Mouse (Mus musculus) sigmoid colon, adult 10 weeks (tissue): Measurements from ENCODE around the gene Nxf1. TPM values are rescaled to one million over a fixed set of nuclear protein-coding genes. Genes with fewer than 3 reads are reported as not detected.

Experiments
- polyA plus RNA-seq: library from polyadenylated mRNA; stranded (reverse); fragments of 350-450 nt; fragmentation: Illumina TruSeq; extraction: RNeasy Lipid Tissue Mini Kit (QIAGEN cat#74804); gene quantifications from one replicate; pipeline ENCODE4 v1.2.3, GENCODE M21; 2014; ENCODE audit warnings: low read depth, low replicate concordance

The Nxf1 gene
- polyA plus RNA-seq, 1 experiment from 2014 or later, result 92.5 TPM

Other genes with a start within 250 kb of the Nxf1 start
- gene Slc22a8, start 165.8 kb upstream of the Nxf1 start, polyA plus RNA-seq, result not detected
- not detected for gene Slc22a6, start 139.0 kb upstream of the Nxf1 start, polyA plus RNA-seq
- gene Chrm1, start 93.3 kb upstream of the Nxf1 start, polyA plus RNA-seq, result 0.79 TPM
- gene Slc3a2, start 33.7 kb upstream of the Nxf1 start, polyA plus RNA-seq, result 38.6 TPM
- 12.7 TPM for gene Wdr74, start 21.2 kb upstream of the Nxf1 start, polyA plus RNA-seq
- not detected for gene 1700092M07Rik, start 16.4 kb upstream of the Nxf1 start, polyA plus RNA-seq
- 112 TPM for gene Stx5a, start 15.7 kb upstream of the Nxf1 start, polyA plus RNA-seq
- 17.2 TPM for gene Tmem223, start 13.9 kb downstream of the Nxf1 start, polyA plus RNA-seq
- gene Tmem179b, start 17.4 kb downstream of the Nxf1 start, polyA plus RNA-seq, result 30.6 TPM
- not detected for gene Taf6l, start 29.3 kb downstream of the Nxf1 start, polyA plus RNA-seq
- 35.0 TPM for gene Polr2g, start 41.5 kb downstream of the Nxf1 start, polyA plus RNA-seq
- not detected for gene Zbtb3, start 45.5 kb downstream of the Nxf1 start, polyA plus RNA-seq
- 112 TPM for gene Ttc9c, start 62.3 kb downstream of the Nxf1 start, polyA plus RNA-seq
- 195 TPM for gene Hnrnpul2, start 62.9 kb downstream of the Nxf1 start, polyA plus RNA-seq
- gene AC129217.1, start 72.7 kb downstream of the Nxf1 start, polyA plus RNA-seq, result not detected
- gene Bscl2, start 80.4 kb downstream of the Nxf1 start, polyA plus RNA-seq, result 8.5 TPM
- 0.69 TPM for gene Gng3, start 82.1 kb downstream of the Nxf1 start, polyA plus RNA-seq
- gene Lrrn4cl, start 93.7 kb downstream of the Nxf1 start, polyA plus RNA-seq, result 3.7 TPM
- 17.3 TPM for gene Ubxn1, start 114.4 kb downstream of the Nxf1 start, polyA plus RNA-seq
- 2.2 TPM for gene Uqcc3, start 123.8 kb downstream of the Nxf1 start, polyA plus RNA-seq
- 37.9 TPM for gene Lbhd1, start 126.7 kb downstream of the Nxf1 start, polyA plus RNA-seq
- gene Gm49403, start 126.9 kb downstream of the Nxf1 start, polyA plus RNA-seq, result not detected
- gene 1810009A15Rik, start 131.8 kb downstream of the Nxf1 start, polyA plus RNA-seq, result 12.0 TPM
- not detected for gene Gm49416, start 131.9 kb downstream of the Nxf1 start, polyA plus RNA-seq
- 0.44 TPM for gene Ints5, start 135.9 kb downstream of the Nxf1 start, polyA plus RNA-seq
- 76.6 TPM for gene Ganab, start 141.0 kb downstream of the Nxf1 start, polyA plus RNA-seq
- 28.4 TPM for gene B3gat3, start 163.3 kb downstream of the Nxf1 start, polyA plus RNA-seq
- not detected for gene Rom1, start 172.3 kb downstream of the Nxf1 start, polyA plus RNA-seq
- gene Eml3, start 172.5 kb downstream of the Nxf1 start, polyA plus RNA-seq, result 5.4 TPM
- 73.4 TPM for gene Mta2, start 184.8 kb downstream of the Nxf1 start, polyA plus RNA-seq
- 2.4 TPM for gene Tut1, start 196.8 kb downstream of the Nxf1 start, polyA plus RNA-seq
- 81.4 TPM for gene Eef1g, start 210.0 kb downstream of the Nxf1 start, polyA plus RNA-seq
- gene Ahnak, start 232.2 kb downstream of the Nxf1 start, polyA plus RNA-seq, result 158 TPM